Mouse (Mus musculus) forebrain, postnatal 0 days (tissue): ENCODE results near the gene Saa3. TPM values are rescaled to one million over a fixed set of nuclear protein-coding genes. Genes with fewer than 3 reads are reported as not detected.

Source experiments
- ATAC-seq: fragments of 200-750 bp; cut with Nextera tagmentation; 2 replicates; pipeline ENCODE4 v1.8.0; 2017; ENCODE audit warnings: mild to moderate bottlenecking, moderate library complexity
- DNase-seq: peaks from one replicate; pipeline ENCODE4 v3.0.0-alpha.2; 2015
- H3K27ac ChIP-seq: fragments of 300-500 bp; sonication (generic); 2 replicates; pipeline ENCODE4 v1.5.1; 2014; ENCODE audit warnings: low read depth, mild to moderate bottlenecking, antibody characterized with exemption, low read length, moderate library complexity, mixed read lengths
- H3K27me3 ChIP-seq: fragments of 300-500 bp; sonication (generic); 2 replicates; pipeline ENCODE4 v1.6.1; 2014; ENCODE audit warnings: mild to moderate bottlenecking, low read length, mixed read lengths; ENCODE audit not compliant: insufficient read depth
- H3K36me3 ChIP-seq: fragments of 300-500 bp; sonication (generic); 2 replicates; pipeline ENCODE4 v1.6.1; 2014; ENCODE audit warnings: mild to moderate bottlenecking, moderate library complexity; ENCODE audit not compliant: insufficient read depth
- H3K4me1 ChIP-seq: fragments of 300-500 bp; sonication (generic); 2 replicates; pipeline ENCODE4 v1.6.1; 2014; ENCODE audit warnings: antibody characterized with exemption; ENCODE audit not compliant: insufficient read depth
- H3K4me2 ChIP-seq: fragments of 300-500 bp; sonication (generic); 2 replicates; pipeline ENCODE4 v1.6.1; 2014; ENCODE audit warnings: low read depth, mild to moderate bottlenecking, moderate library complexity
- H3K4me3 ChIP-seq: fragments of 300-500 bp; sonication (generic); 2 replicates; pipeline ENCODE4 v1.5.1; 2014; ENCODE audit warnings: low read depth, low read length, mixed read lengths
- H3K9ac ChIP-seq: fragments of 300-500 bp; sonication (generic); 2 replicates; pipeline ENCODE4 v1.6.1; 2014; ENCODE audit warnings: mild to moderate bottlenecking
- H3K9me3 ChIP-seq: fragments of 300-500 bp; sonication (generic); 2 replicates; pipeline ENCODE4 v1.6.1; 2016; ENCODE audit warnings: low read length
- CTCF ChIP-seq: sonication (generic); IDR thresholded peaks from 2 replicates; pipeline ENCODE4 v1.5.1; 2016; ENCODE audit warnings: antibody characterized with exemption, control low read depth, low read depth
- WGBS: fragments of 180-500 bp; shearing (Covaris S2); extraction: QIAGEN DNeasy Blood & Tissue Kit; methylation state at CpG from one replicate; pipeline ENCODE4 v1.1.7; 2014; 5-methylcytosine and 5-hydroxymethylcytosine counted together
- polyA plus RNA-seq: library from polyadenylated mRNA; unstranded; fragments of >200 nt; fragmentation: Nextera tagmentation; extraction: Ambion mirVana; gene quantifications from 2 replicates; pipeline ENCODE4 v1.2.1, GENCODE M21; 2015
- total RNA-seq: library from RNA; depleted of rRNA; stranded (reverse); fragments of >200 nt; gene quantifications from 2 replicates; pipeline ENCODE4 v1.2.3, GENCODE M21; 2014; rRNA removed

Gene Saa3
- total RNA-seq (not detected in 2 replicates), polyA plus RNA-seq (0.35 TPM in 1 of 2 replicates, not detected in the other)

GRCm38 (mm10) chr7:46715600-46715999 is at the start of gene Saa3:
TSS of gene Saa3 (minus strand) at chr7:46715700.
- Histone ChIP-seq H3K4me1 (no peaks in the 10 kb centered on the region), H3K27me3 (no peaks in the 10 kb centered on the region), H3K27ac (no peak within 1 kb of the TSS), H3K4me3 (no peak within 1 kb of the TSS), H3K36me3 (no peaks in the 10 kb centered on the region), H3K9me3 (no peaks in the 10 kb centered on the region), H3K4me2 (no peak within 1 kb of the TSS), H3K9ac (no peak within 1 kb of the TSS)
- 85% methylated on average over 5 of the region's 5 CpGs for WGBS
- no peak for TF ChIP-seq CTCF
- DNase-seq (no peak), ATAC-seq (no peak)

- H3K9me3 ChIP-seq, result no peaks in the 10 kb centered on the region
- no peaks in the 10 kb centered on the region for H3K27me3 ChIP-seq
- ATAC-seq (no peak), DNase-seq (no peak)
- H3K27ac ChIP-seq, result no peak overlapping the region
- no peak for TF ChIP-seq CTCF
- H3K9ac ChIP-seq, result no peak overlapping the region
- 69% methylated on average over 8 of the region's 8 CpGs for WGBS
- H3K4me2 ChIP-seq, result no peak overlapping the region
- H3K4me1 ChIP-seq, result no peaks in the 10 kb centered on the region
- peaks cover 69% of the 10 kb centered on the region for H3K36me3 ChIP-seq
- H3K4me3 ChIP-seq, result no peak overlapping the region
Measured at GRCm38 (mm10) chr7:46764672-46765071, 49.2 kb upstream of the Saa3 start.

- no peaks in the 10 kb centered on the region for H3K4me1 ChIP-seq
- H3K9me3 ChIP-seq, result no peaks in the 10 kb centered on the region
- DNase-seq (no peak), ATAC-seq (no peak)
- TF ChIP-seq CTCF, result no peak
- no peak overlapping the region for H3K4me3 ChIP-seq
- no peak overlapping the region for H3K9ac ChIP-seq
- 94% methylated on average over 5 of the region's 5 CpGs for WGBS
- no peak overlapping the region for H3K27ac ChIP-seq
- peaks cover 60% of the 10 kb centered on the region for H3K36me3 ChIP-seq
- H3K27me3 ChIP-seq, result no peaks in the 10 kb centered on the region
- H3K4me2 ChIP-seq, result no peak overlapping the region
Measured at GRCm38 (mm10) chr7:46762601-46763000, 47.1 kb upstream of the Saa3 start.

DNA sequence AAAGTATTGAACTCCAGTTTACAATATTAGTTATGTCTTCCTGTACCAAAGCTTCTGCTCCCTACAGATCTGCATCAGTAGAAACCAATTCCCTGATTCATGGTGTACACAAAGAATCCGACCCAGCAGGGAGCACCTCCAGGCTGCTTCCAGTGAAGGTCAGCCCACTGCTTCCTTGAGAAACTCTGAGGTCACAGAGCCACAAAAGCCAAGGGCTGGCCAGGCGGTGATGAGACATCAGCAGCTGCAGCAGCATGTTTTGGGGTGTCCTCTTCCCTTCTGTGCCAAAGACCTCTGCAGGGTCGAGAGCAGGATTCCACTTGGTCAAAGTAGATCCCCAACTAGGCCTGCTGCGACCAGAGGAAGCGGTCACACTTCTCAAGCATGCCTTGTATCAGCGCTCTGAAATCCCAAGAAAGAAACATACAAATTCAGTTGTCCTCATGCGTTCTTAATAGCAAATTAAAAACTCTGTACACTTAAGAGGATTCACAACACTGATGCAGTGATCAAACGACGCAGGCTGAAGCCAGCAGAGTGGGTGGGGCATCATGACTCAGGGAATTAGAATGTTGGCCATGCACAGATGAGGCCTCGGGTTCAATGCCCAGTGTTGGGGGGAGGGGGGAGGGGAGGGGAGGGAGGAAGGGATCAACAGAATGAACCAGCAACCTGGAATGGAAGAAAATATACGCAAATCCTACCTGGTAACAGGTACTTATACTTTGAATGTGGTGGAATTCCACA is 45.7 kb upstream of the Saa3 start:
- ATAC-seq (no peak), DNase-seq (no peak)
- H3K9me3 ChIP-seq, result no peaks in the 10 kb centered on the region
- no peak for TF ChIP-seq CTCF
- H3K4me1 ChIP-seq, result no peaks in the 10 kb centered on the region
- H3K27ac ChIP-seq, result no peak overlapping the region
- H3K4me3 ChIP-seq, result no peak overlapping the region
- peaks cover 52% of the 10 kb centered on the region for H3K36me3 ChIP-seq
- no peak overlapping the region for H3K9ac ChIP-seq
- 72% methylated on average over 11 of the region's 11 CpGs for WGBS
- no peak overlapping the region for H3K4me2 ChIP-seq
- no peaks in the 10 kb centered on the region for H3K27me3 ChIP-seq

GRCm38 (mm10) chr7:46751490-46751889 is 36.0 kb upstream of the Saa3 start, which contains the start of gene Saa2:
TSS of gene Saa2 (plus strand) at chr7:46751790.
- H3K4me3 ChIP-seq, result no peak within 1 kb of the TSS
- no peak within 1 kb of the TSS for H3K9ac ChIP-seq
- no peaks in the 10 kb centered on the region for H3K9me3 ChIP-seq
- H3K27ac ChIP-seq, result no peak within 1 kb of the TSS
- H3K27me3 ChIP-seq, result no peaks in the 10 kb centered on the region
- ATAC-seq, result no peak
- DNase-seq, result no peak
- WGBS, result 76% methylated on average over 3 of the region's 3 CpGs
- no peak for TF ChIP-seq CTCF
- H3K4me1 ChIP-seq, result no peaks in the 10 kb centered on the region
- no peaks in the 10 kb centered on the region for H3K36me3 ChIP-seq
- no peak within 1 kb of the TSS for H3K4me2 ChIP-seq

DNA sequence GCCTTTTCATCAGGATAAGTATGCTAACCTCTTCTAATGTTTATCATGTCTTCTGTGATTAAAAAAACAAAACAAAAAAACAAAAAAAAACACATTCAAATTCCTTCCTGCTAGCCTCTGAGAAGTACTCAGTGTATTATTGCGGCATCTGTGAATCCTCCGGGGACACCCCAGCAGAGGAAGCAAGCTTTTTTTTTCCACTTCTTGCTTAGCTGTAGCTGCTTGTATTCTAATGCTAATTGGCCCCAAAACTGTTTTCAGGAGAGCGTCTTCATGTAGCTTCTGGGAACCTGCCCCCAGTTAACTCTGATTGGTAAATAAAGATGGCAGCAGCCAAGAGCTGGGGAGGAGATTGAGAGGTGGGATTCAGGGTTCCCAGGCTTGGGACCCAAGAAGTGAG is 33.0 kb upstream of the Saa3 start:
- H3K4me3 ChIP-seq, result no peak overlapping the region
- TF ChIP-seq CTCF, result no peak
- H3K9ac ChIP-seq, result no peak overlapping the region
- DNase-seq, result no peak
- no peak overlapping the region for H3K4me2 ChIP-seq
- no peak overlapping the region for H3K27ac ChIP-seq
- no peaks in the 10 kb centered on the region for H3K4me1 ChIP-seq
- H3K27me3 ChIP-seq, result no peaks in the 10 kb centered on the region
- no peaks in the 10 kb centered on the region for H3K36me3 ChIP-seq
- ATAC-seq, result no peak
- 31% methylated on average over 3 of the region's 3 CpGs for WGBS
- no peaks in the 10 kb centered on the region for H3K9me3 ChIP-seq

GRCm38 (mm10) chr7:46746381-46746780 is 30.9 kb upstream of the Saa3 start:
- 90% methylated on average over 7 of the region's 7 CpGs for WGBS
- no peaks in the 10 kb centered on the region for H3K27me3 ChIP-seq
- DNase-seq (no peak), ATAC-seq (no peak)
- no peaks in the 10 kb centered on the region for H3K36me3 ChIP-seq
- H3K9ac ChIP-seq, result no peak overlapping the region
- H3K4me1 ChIP-seq, result no peaks in the 10 kb centered on the region
- no peak overlapping the region for H3K4me3 ChIP-seq
- no peak overlapping the region for H3K4me2 ChIP-seq
- no peak for TF ChIP-seq CTCF
- no peaks in the 10 kb centered on the region for H3K9me3 ChIP-seq
- H3K27ac ChIP-seq, result no peak overlapping the region
